Mouse (Mus musculus) CH12.LX (cell line): ENCODE measurements at regions not wholly inside any gene's neighbourhood (a gene's known extent, or its start where the extent isn't known, plus 50 kb on each side); places are given as distances from the start of the nearest gene placed in this dataset.

ENCODE experiments used
- DNase-seq: peaks from one replicate; pipeline ENCODE4 v3.0.0-alpha.2; 2013; ENCODE audit errors: extremely low read depth
- H3K27ac ChIP-seq: 2 replicates; pipeline ENCODE4 v1.5.1; 2012; ENCODE audit warnings: low read depth, mild to moderate bottlenecking, control low read depth, moderate library complexity; ENCODE audit not compliant: insufficient read depth
- H3K27me3 ChIP-seq: replicated peaks from 2 replicates; pipeline ENCODE3; 2012; ENCODE audit warnings: inconsistent platforms
- H3K36me3 ChIP-seq, 2 experiments: replicated peaks in 1 of 2; 2 replicates each; pipeline versions ENCODE3 to v1.6.1; 2012; ENCODE audit warnings: inconsistent platforms in 1 of 2, low read length in 1 of 2, mild to moderate bottlenecking in 1 of 2, mixed read lengths in 1 of 2, moderate library complexity in 1 of 2; ENCODE audit not compliant: control insufficient read depth in 1 of 2, insufficient read depth in 1 of 2
- H3K4me1 ChIP-seq, 2 experiments: 2 replicates each; pipeline ENCODE4 v1.6.1; 2012; ENCODE audit warnings: inconsistent platforms in 1 of 2, moderate library complexity in 1 of 2; ENCODE audit not compliant: insufficient read depth in 2 of 2, control insufficient read depth in 1 of 2
- H3K4me2 ChIP-seq: 2 replicates; pipeline ENCODE4 v1.6.1; 2012; ENCODE audit warnings: low read depth, mild to moderate bottlenecking, control low read depth; ENCODE audit not compliant: poor library complexity, insufficient read depth, severe bottlenecking
- H3K4me3 ChIP-seq, 3 experiments: fragments of 150-350 bp in 1 of 3; sonication (generic) in 1 of 3; replicated peaks in 1 of 3; 2 replicates each; pipeline versions ENCODE3 to v1.5.1; 2011 to 2012; ENCODE audit warnings: low read depth in 2 of 3, low read length in 2 of 3, mild to moderate bottlenecking in 2 of 3, moderate library complexity in 2 of 3, control low read depth in 1 of 3, improper control_type of control experiment in 1 of 3, inconsistent platforms in 1 of 3, mixed read lengths in 1 of 3; ENCODE audit not compliant: poor library complexity in 1 of 3
- H3K79me2 ChIP-seq: replicated peaks from 2 replicates; pipeline ENCODE4 v1.6.1; 2012; ENCODE audit warnings: mild to moderate bottlenecking, moderate library complexity; ENCODE audit not compliant: control insufficient read depth, poor library complexity, insufficient read depth, severe bottlenecking; ENCODE audit errors: extremely low read depth
- H3K9ac ChIP-seq: 2 replicates; pipeline ENCODE4 v1.6.1; 2012; ENCODE audit warnings: low read depth, mild to moderate bottlenecking, control low read depth, moderate library complexity; ENCODE audit not compliant: insufficient read depth
- H3K9me3 ChIP-seq: replicated peaks from 2 replicates; pipeline ENCODE3; 2012; ENCODE audit warnings: low read length, inconsistent platforms, mixed read lengths
- CHD2 ChIP-seq: IDR thresholded peaks from 2 replicates; pipeline ENCODE4 v1.6.1; 2011; ENCODE audit warnings: low read length, improper control_type of control experiment
- CTCF ChIP-seq, 2 experiments: IDR thresholded peaks in 1 of 2; conservative IDR thresholded peaks in 1 of 2; 2 replicates each; pipeline ENCODE4 v1.5.1; 2011 to 2012; ENCODE audit warnings: low read depth in 2 of 2, low read length in 2 of 2, improper control_type of control experiment in 1 of 2, inconsistent platforms in 1 of 2, mild to moderate bottlenecking in 1 of 2, moderate library complexity in 1 of 2
- E2F4 ChIP-seq: IDR thresholded peaks from 2 replicates; pipeline ENCODE4 v1.6.1; 2011; ENCODE audit warnings: low read depth, low read length, improper control_type of control experiment; ENCODE audit not compliant: insufficient replicate concordance
- ELF1 ChIP-seq: IDR thresholded peaks from 2 replicates; pipeline ENCODE4 v1.6.1; 2014; ENCODE audit warnings: low read depth, mild to moderate bottlenecking, inconsistent platforms, low read length, improper control_type of control experiment
- HCFC1 ChIP-seq: IDR thresholded peaks from 2 replicates; pipeline ENCODE4 v1.6.1; 2012; ENCODE audit warnings: low read depth, mild to moderate bottlenecking, inconsistent platforms, low read length, improper control_type of control experiment
- JUN ChIP-seq: IDR thresholded peaks from 2 replicates; pipeline ENCODE4 v1.6.1; 2011; ENCODE audit warnings: low read depth, mild to moderate bottlenecking, low read length, improper control_type of control experiment, moderate library complexity; ENCODE audit not compliant: insufficient read depth
- JUND ChIP-seq: conservative IDR thresholded peaks from 2 replicates; pipeline ENCODE4 v1.6.1; 2011; ENCODE audit warnings: low read depth, low read length, improper control_type of control experiment
- KAT2A ChIP-seq: IDR thresholded peaks from 2 replicates; pipeline ENCODE4 v1.6.1; 2012; ENCODE audit warnings: low read length, improper control_type of control experiment, inconsistent platforms; ENCODE audit not compliant: insufficient replicate concordance
- MAX ChIP-seq: IDR thresholded peaks from 2 replicates; pipeline ENCODE4 v1.6.1; 2011; ENCODE audit warnings: low read length, improper control_type of control experiment
- MAZ ChIP-seq: IDR thresholded peaks from 2 replicates; pipeline ENCODE4 v1.6.1; 2012; ENCODE audit warnings: low read depth, mild to moderate bottlenecking, inconsistent platforms, low read length, improper control_type of control experiment, moderate library complexity
- MEF2A ChIP-seq: IDR thresholded peaks from 2 replicates; pipeline ENCODE4 v1.6.1; 2014; ENCODE audit warnings: low read depth, mild to moderate bottlenecking, inconsistent platforms, low read length, improper control_type of control experiment, borderline replicate concordance
- MYC ChIP-seq: IDR thresholded peaks from 2 replicates; pipeline ENCODE4 v1.6.1; 2011; ENCODE audit warnings: low read depth, mild to moderate bottlenecking, improper control_type of control experiment, low read length
- NELFE ChIP-seq: IDR thresholded peaks from 2 replicates; pipeline ENCODE4 v1.6.1; 2011; ENCODE audit warnings: low read depth, low read length, improper control_type of control experiment
- NRF1 ChIP-seq: IDR thresholded peaks from 2 replicates; pipeline ENCODE4 v1.6.1; 2014; ENCODE audit warnings: low read depth, mild to moderate bottlenecking, inconsistent platforms, low read length, improper control_type of control experiment, moderate library complexity
- PAX5 ChIP-seq: IDR thresholded peaks from 2 replicates; pipeline ENCODE4 v1.6.1; 2012; ENCODE audit warnings: low read length, inconsistent platforms, mixed read lengths
- POLR2A ChIP-seq: IDR thresholded peaks from 2 replicates; pipeline ENCODE4 v1.6.1; 2011; ENCODE audit warnings: low read depth, mild to moderate bottlenecking, improper control_type of control experiment, low read length
- POLR2AphosphoS2 ChIP-seq: IDR thresholded peaks from 2 replicates; pipeline ENCODE4 v1.6.1; 2011; ENCODE audit warnings: low read depth, low read length, improper control_type of control experiment
- RAD21 ChIP-seq: IDR thresholded peaks from 2 replicates; pipeline ENCODE4 v1.6.1; 2011; ENCODE audit warnings: low read depth, mild to moderate bottlenecking, low read length, improper control_type of control experiment, moderate library complexity
- RCOR1 ChIP-seq: conservative IDR thresholded peaks from 2 replicates; pipeline ENCODE4 v1.6.1; 2012; ENCODE audit warnings: low read depth, mild to moderate bottlenecking, inconsistent platforms, low read length, improper control_type of control experiment
- SIN3A ChIP-seq: IDR thresholded peaks from 2 replicates; pipeline ENCODE4 v1.6.1; 2012; ENCODE audit warnings: low read length, improper control_type of control experiment, inconsistent platforms
- SMC3 ChIP-seq: IDR thresholded peaks from 2 replicates; pipeline ENCODE4 v1.6.1; 2011; ENCODE audit warnings: low read depth, low read length, improper control_type of control experiment
- TBP ChIP-seq: conservative IDR thresholded peaks from 2 replicates; pipeline ENCODE4 v1.6.1; 2011; ENCODE audit warnings: low read depth, low read length, improper control_type of control experiment
- UBTF ChIP-seq: IDR thresholded peaks from 2 replicates; pipeline ENCODE4 v1.6.1; 2012; ENCODE audit warnings: low read depth, mild to moderate bottlenecking, inconsistent platforms, low read length, improper control_type of control experiment, moderate library complexity
- USF2 ChIP-seq: conservative IDR thresholded peaks from 2 replicates; pipeline ENCODE4 v1.6.1; 2011; ENCODE audit warnings: low read depth, low read length, improper control_type of control experiment
- ZNF384 ChIP-seq: IDR thresholded peaks from 2 replicates; pipeline ENCODE4 v1.6.1; 2012; ENCODE audit warnings: low read depth, low read length, improper control_type of control experiment, inconsistent platforms
- dilution Hi-C: fragments of 300-500 bp; cut with MboI; formaldehyde crosslinking; loops from 2 replicates; pipeline ENCODE4 v1.14.3; 2020; ENCODE audit warnings: low sequenced_read_pairs; ENCODE audit not compliant: extremely low pct_unique_long_range_greater_than_20kb, extremely low pct_ligation_motif_present
- in situ Hi-C: fragments of 300-500 bp; cut with MboI; formaldehyde crosslinking; loops from 3 replicates; pipeline ENCODE4 v1.14.3; 2019; ENCODE audit warnings: low sequenced_read_pairs, low pct_ligation_motif_present, low pct_unique_long_range_greater_than_20kb, mixed read lengths

DNA sequence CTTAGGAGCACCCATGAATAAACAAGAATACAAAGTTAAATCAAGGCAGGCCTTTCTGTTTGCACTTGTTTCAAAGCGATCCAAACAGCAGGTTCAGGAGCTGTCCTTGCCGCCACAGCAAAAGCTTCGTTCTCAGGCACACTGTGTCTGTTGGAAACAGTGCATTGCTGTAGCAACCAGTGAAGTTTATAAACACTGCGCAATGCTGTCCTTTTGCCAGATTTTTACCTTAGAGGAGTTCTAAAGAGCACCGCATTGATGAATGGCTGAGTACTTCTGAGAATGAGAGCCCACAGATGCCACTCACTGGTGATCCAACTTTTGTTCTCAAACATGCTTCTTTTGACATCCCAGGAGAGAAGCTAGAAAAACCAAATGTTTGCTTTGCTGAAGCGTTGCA, 64.0 kb upstream of the Bmp4 start:
- no peak overlapping the region for H3K4me3 ChIP-seq
- H3K9me3 ChIP-seq: no peaks in the 10 kb centered on the region
- H3K27ac ChIP-seq: no peak overlapping the region
- H3K36me3 ChIP-seq: no peaks in the 10 kb centered on the region
- no peak overlapping the region for H3K4me2 ChIP-seq
- no peak overlapping the region for H3K9ac ChIP-seq
- TF ChIP-seq ELF1 (no peak), MAX (no peak), JUN (no peak), MAZ (no peak), RAD21 (no peak), POLR2AphosphoS2 (no peak), MYC (no peak), JUND (no peak), CTCF (conservative IDR thresholded peaks at IDR 0.05 in 1 of 2, IDR thresholded peaks at IDR 0.05 in 1 of 2; ENCODE audit: low read depth in 2 of 2, low read length in 2 of 2) (no peak), CHD2 (no peak), USF2 (no peak), MEF2A (no peak), RCOR1 (no peak), SIN3A (no peak), SMC3 (no peak), TBP (no peak), ZNF384 (no peak), UBTF (no peak), HCFC1 (no peak), PAX5 (no peak)
- no peaks in the 10 kb centered on the region for H3K4me1 ChIP-seq
- DNase-seq: no peak
- H3K79me2 ChIP-seq: no peaks in the 10 kb centered on the region
- no peaks in the 10 kb centered on the region for H3K27me3 ChIP-seq
- dilution Hi-C loops: no loop called here
- in situ Hi-C loops: no loop called here

DNA sequence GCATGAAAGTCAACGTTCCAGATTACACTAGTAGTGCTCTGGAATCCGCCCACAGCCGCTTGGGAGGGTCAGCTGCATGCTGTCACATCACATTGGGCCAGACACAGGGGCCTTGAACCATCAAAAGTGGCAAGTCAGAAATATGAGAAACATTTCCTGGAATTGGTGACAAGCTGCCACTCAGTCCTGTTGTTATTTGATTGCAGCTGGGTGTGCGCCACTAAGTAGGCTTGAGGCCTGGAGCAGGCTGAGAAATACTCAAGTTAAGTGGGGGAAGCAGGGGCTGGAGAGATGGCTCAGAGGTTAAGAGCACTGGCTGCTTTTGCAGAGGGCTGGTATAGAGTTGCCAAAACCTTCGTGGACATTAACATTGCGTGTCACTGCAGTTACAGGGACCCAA, 51.2 kb upstream of the Bmp4 start:
- dilution Hi-C loops (no loop called here), in situ Hi-C loops (no loop called here)
- H3K4me3 ChIP-seq: no peak overlapping the region
- no peaks in the 10 kb centered on the region for H3K79me2 ChIP-seq
- no peak for TF ChIP-seq ZNF384
- TF ChIP-seq KAT2A: no peak
- no peak for TF ChIP-seq NRF1
- no peak for TF ChIP-seq MEF2A
- TF ChIP-seq NELFE: no peak
- no peak for TF ChIP-seq E2F4
- no peak for TF ChIP-seq POLR2A
- TF ChIP-seq JUN: no peak
- no peak for TF ChIP-seq CHD2
- TF ChIP-seq USF2: no peak
- no peak overlapping the region for H3K4me2 ChIP-seq
- H3K4me1 ChIP-seq: peaks cover 3 to 4% of the 10 kb centered on the region in 2 experiments; a peak in 2 of 4 replicates
- no peak overlapping the region for H3K9ac ChIP-seq
- H3K9me3 ChIP-seq: no peaks in the 10 kb centered on the region
- no peak overlapping the region for H3K27ac ChIP-seq
- no peaks in the 10 kb centered on the region for H3K27me3 ChIP-seq
- no peaks in the 10 kb centered on the region for H3K36me3 ChIP-seq
- DNase-seq: no peak
